Mouse (Mus musculus) activated CD4-positive, CD25-positive, alpha-beta regulatory T cell (primary cell): ENCODE results near the gene Rps6kb1. TPM values are rescaled to one million over a fixed set of nuclear protein-coding genes. Genes with fewer than 3 reads are reported as not detected.

Experiments
- polyA plus RNA-seq, 2 experiments: library from polyadenylated mRNA; unstranded; fragments of 100-300 nt; shearing (Covaris generic); gene quantifications; one replicate each; pipeline ENCODE4 v1.2.1; 2017

The Rps6kb1 gene
- polyA plus RNA-seq, result 10 to 100 TPM; 43.0 to 56.0 TPM

DNA sequence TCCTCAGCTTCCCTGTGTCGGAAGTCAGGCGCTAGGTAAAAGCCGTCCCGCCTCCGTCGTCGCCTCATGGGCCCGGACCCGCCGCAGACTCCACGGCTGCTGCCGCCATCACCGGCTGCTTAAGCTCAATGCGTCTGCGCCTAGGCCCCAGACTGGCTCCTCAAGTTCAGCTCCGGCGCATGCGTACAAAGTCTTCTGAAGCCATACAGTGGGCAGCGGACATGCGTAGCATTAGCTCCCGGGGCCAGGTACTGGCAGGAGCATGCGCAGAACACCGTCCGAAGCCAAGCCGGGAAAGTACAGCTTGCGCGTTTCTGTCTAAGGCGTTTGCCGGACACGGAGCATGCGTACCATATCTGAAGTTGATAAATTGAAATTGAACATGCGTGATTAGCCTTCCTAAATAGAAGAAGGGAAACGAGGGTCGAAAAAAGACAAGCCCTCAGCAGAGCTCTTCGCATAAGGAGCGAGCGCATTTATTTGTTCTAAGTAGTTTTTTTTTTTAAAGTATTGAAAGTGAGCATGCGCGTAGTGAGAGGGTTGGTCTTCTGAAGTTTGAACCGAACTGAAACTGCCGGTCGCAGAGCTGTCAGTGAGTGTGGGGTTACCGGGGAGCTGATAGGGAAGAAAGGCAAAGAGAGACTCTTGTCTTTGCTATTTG lies at the start of gene Rps6kb1, which contains the start of gene Tubd1:
Rps6kb1 (minus strand) TSS at position 167 of the 661 bp plus-strand sequence.
Tubd1 (plus strand) TSS at position 353 of the 661 bp plus-strand sequence.

GRCm38 (mm10) chr11:86484101-86484868 lies 60.3 kb downstream of the Rps6kb1 start, which contains the start of gene Rnft1:
Rnft1 (plus strand) TSS chr11:86484657.

Other genes starting within 250 kb of the Rps6kb1 start
- 10 to 100 TPM; 19.5 to 21.3 TPM for gene Med13, start 187.2 kb downstream of the Rps6kb1 start, polyA plus RNA-seq
- gene Rnft1, start 60.1 kb downstream of the Rps6kb1 start, polyA plus RNA-seq, result 10 to 100 TPM; 47.6 to 57.9 TPM
- gene Tubd1, start 186 bp upstream of the Rps6kb1 start, polyA plus RNA-seq, result 1 to 10 TPM; 8.1 to 9.2 TPM
- 100 to 1,000 TPM; 184 to 281 TPM for gene Vmp1, start 139.0 kb upstream of the Rps6kb1 start, polyA plus RNA-seq
- 1 to 10 TPM; 8.5 to 9.0 TPM for gene Ptrh2, start 139.2 kb upstream of the Rps6kb1 start, polyA plus RNA-seq
- gene Cltc, start 212.8 kb upstream of the Rps6kb1 start, polyA plus RNA-seq, result 100 to 1,000 TPM in 1 of 2 experiments, 10 to 100 TPM in 1; 98.2 to 138 TPM